Mouse (Mus musculus) neural tube, embryonic 12.5 days (tissue): ENCODE measurements around the gene Dgkb. TPM values are rescaled to one million over a fixed set of nuclear protein-coding genes. Genes with fewer than 3 reads are reported as not detected.

Experiments
- ATAC-seq: fragments of 200-750 bp; cut with Nextera tagmentation; 2 replicates; pipeline ENCODE4 v1.8.0; 2017; ENCODE audit warnings: low read depth, mild to moderate bottlenecking, moderate TSS enrichment, moderate library complexity; ENCODE audit not compliant: low FRiP score
- H3K27ac ChIP-seq: fragments of 300-500 bp; sonication (generic); 2 replicates; pipeline ENCODE4 v1.5.1; 2016
- H3K27me3 ChIP-seq: fragments of 300-500 bp; sonication (generic); replicated peaks from 2 replicates; pipeline ENCODE4 v1.6.1; 2016; ENCODE audit warnings: mild to moderate bottlenecking
- H3K36me3 ChIP-seq: fragments of 300-500 bp; sonication (generic); 2 replicates; pipeline ENCODE4 v1.6.1; 2016; ENCODE audit warnings: mild to moderate bottlenecking
- H3K4me1 ChIP-seq: fragments of 300-500 bp; sonication (generic); 2 replicates; pipeline ENCODE4 v1.6.1; 2016
- H3K4me2 ChIP-seq: fragments of 300-500 bp; sonication (generic); replicated peaks from 2 replicates; pipeline ENCODE4 v1.6.1; 2016; ENCODE audit warnings: mild to moderate bottlenecking
- H3K4me3 ChIP-seq: fragments of 300-500 bp; sonication (generic); 2 replicates; pipeline ENCODE4 v1.5.1; 2016
- H3K9ac ChIP-seq: fragments of 300-500 bp; sonication (generic); 2 replicates; pipeline ENCODE4 v1.6.1; 2016; ENCODE audit warnings: mild to moderate bottlenecking
- H3K9me3 ChIP-seq: fragments of 300-500 bp; sonication (generic); 2 replicates; pipeline ENCODE4 v1.6.1; 2016; ENCODE audit warnings: mild to moderate bottlenecking
- WGBS: fragments of 180-500 bp; shearing (Covaris S2); methylation state at CpG from one replicate; pipeline ENCODE4 v1.1.7; 2016; 5-methylcytosine and 5-hydroxymethylcytosine counted together
- polyA plus RNA-seq: library from polyadenylated mRNA; unstranded; fragments of >200 nt; fragmentation: Nextera tagmentation; extraction: Ambion mirVana; gene quantifications from 2 replicates; pipeline ENCODE4 v1.2.1, GENCODE M21; 2016

The Dgkb gene
- polyA plus RNA-seq, 1 experiment from 2014 or later, result 2.5 TPM

DNA sequence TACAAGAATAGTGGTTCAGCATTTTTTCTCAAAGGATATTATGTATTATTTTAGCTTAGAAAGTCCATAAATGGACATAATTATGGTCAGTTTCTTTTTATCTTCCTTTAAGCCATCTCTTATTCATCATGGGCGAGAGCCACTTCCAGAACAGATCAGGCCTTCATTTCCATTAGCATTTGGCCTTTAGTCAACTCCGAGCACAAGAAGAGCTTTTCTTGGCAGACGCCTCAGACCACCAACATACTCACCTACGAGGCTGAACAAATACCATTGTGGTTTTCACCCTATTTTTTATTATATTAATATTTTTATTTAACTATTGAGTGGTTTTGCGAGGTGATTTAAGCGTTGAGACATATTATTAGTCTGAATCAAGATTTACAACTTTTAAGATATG, 759.6 kb downstream of the Dgkb start:
- Histone ChIP-seq H3K27me3 (no peaks in the 10 kb centered on the region), H3K9me3 (no peaks in the 10 kb centered on the region), H3K9ac (no peak overlapping the region), H3K36me3 (no peaks in the 10 kb centered on the region), H3K4me2 (no peak overlapping the region), H3K4me3 (no peak overlapping the region), H3K27ac (no peak overlapping the region), H3K4me1 (no peaks in the 10 kb centered on the region)
- 84% methylated on average over 6 of the region's 6 CpGs for WGBS
- no peak for ATAC-seq

- H3K9ac ChIP-seq, result no peak overlapping the region
- 60% methylated on average over 5 of the region's 5 CpGs for WGBS
- ATAC-seq, result no peak
- H3K4me1 ChIP-seq, result no peaks in the 10 kb centered on the region
- H3K36me3 ChIP-seq, result no peaks in the 10 kb centered on the region
- H3K27ac ChIP-seq, result no peak overlapping the region
- no peak overlapping the region for H3K4me2 ChIP-seq
- H3K9me3 ChIP-seq, result no peaks in the 10 kb centered on the region
- H3K4me3 ChIP-seq, result no peak overlapping the region
- no peaks in the 10 kb centered on the region for H3K27me3 ChIP-seq
These were observed 761.8 kb downstream of the Dgkb start for GRCm38 (mm10) chr12:38579191-38579817.

GRCm38 (mm10) chr12:38586368-38586865, 768.9 kb downstream of the Dgkb start:
- Histone ChIP-seq H3K9ac (no peak overlapping the region), H3K27me3 (no peaks in the 10 kb centered on the region), H3K4me1 (no peaks in the 10 kb centered on the region), H3K4me3 (no peak overlapping the region), H3K9me3 (no peaks in the 10 kb centered on the region), H3K4me2 (no peak overlapping the region), H3K36me3 (no peaks in the 10 kb centered on the region), H3K27ac (no peak overlapping the region)
- ATAC-seq, result no peak
- 82% methylated on average over 4 of the region's 4 CpGs for WGBS

DNA sequence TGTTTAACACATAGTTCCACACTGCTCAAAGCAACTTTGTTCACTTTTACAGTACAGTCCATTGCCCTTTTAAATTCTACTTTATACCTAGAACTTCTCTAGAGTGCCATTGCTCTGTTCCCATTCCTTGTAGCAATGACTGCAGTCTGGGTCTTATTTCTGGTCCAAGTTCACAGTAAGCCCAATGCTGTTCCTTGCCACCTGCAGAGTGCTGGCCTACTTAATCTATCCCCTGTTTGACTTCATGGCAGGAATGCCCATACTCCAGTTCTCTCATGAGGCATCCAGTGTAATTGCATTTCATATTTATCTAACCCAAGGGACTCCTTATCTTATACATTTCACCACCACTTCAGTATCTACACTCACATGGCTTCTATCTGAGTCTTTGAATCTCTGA, 772.4 kb downstream of the Dgkb start:
- Histone ChIP-seq H3K4me1 (no peaks in the 10 kb centered on the region), H3K9ac (no peak overlapping the region), H3K27me3 (no peaks in the 10 kb centered on the region), H3K27ac (no peak overlapping the region), H3K4me2 (no peak overlapping the region), H3K9me3 (no peaks in the 10 kb centered on the region), H3K4me3 (no peak overlapping the region), H3K36me3 (no peaks in the 10 kb centered on the region)
- no peak for ATAC-seq

DNA sequence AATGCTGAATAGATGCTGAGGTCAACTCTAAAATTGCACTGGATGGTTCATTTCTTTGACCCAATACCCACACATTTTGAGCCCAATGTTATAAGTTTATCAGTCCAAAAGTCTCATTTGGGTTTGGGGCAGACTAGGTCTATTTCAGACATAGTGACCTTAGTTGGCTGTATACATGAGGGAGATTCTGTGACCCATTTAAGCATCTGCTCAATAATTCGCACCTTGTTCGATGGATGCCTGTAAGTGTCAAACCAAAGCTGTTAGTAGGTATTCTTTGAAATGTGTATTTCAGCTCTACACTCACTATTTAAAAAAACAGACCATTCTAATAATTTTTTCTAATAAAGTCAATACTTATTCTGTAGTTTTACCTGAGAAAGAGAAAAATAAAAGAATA, 776.1 kb downstream of the Dgkb start:
- H3K27ac ChIP-seq, result no peak overlapping the region
- WGBS, result 96% methylated on average over 2 of the region's 2 CpGs
- H3K9ac ChIP-seq, result no peak overlapping the region
- no peak overlapping the region for H3K4me2 ChIP-seq
- no peaks in the 10 kb centered on the region for H3K27me3 ChIP-seq
- H3K36me3 ChIP-seq, result no peaks in the 10 kb centered on the region
- ATAC-seq, result no peak
- H3K4me1 ChIP-seq, result peaks cover 11% of the 10 kb centered on the region; the same call in 1 of the 2 replicates
- no peaks in the 10 kb centered on the region for H3K9me3 ChIP-seq
- no peak overlapping the region for H3K4me3 ChIP-seq

DNA sequence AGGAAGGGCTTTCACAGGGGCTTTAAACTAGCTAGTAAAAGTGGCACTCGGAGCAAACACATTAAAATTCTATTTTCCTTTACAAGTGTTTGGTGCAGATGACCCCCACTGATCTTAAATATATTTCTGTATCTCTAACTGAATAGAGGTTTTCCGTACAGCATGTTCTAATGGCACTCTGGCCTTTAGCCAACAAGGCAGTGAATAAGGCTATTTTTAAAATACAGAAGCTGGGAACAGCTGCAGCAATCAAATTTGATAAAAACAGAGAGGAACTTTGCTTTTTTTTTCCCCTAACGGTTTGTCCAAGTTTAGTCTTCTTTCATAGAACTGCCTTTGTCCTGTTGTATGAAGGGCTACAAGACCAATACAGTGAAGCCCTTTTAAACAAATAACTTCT, 776.5 kb downstream of the Dgkb start:
- Histone ChIP-seq H3K4me2 (no peak overlapping the region), H3K27ac (no peak overlapping the region), H3K9ac (no peak overlapping the region), H3K4me3 (no peak overlapping the region), H3K9me3 (no peaks in the 10 kb centered on the region), H3K27me3 (no peaks in the 10 kb centered on the region), H3K36me3 (no peaks in the 10 kb centered on the region), H3K4me1 (peaks cover 11% of the 10 kb centered on the region; the same call in 1 of the 2 replicates)
- WGBS, result 36% methylated on average over 3 of the region's 3 CpGs
- no peak for ATAC-seq

DNA sequence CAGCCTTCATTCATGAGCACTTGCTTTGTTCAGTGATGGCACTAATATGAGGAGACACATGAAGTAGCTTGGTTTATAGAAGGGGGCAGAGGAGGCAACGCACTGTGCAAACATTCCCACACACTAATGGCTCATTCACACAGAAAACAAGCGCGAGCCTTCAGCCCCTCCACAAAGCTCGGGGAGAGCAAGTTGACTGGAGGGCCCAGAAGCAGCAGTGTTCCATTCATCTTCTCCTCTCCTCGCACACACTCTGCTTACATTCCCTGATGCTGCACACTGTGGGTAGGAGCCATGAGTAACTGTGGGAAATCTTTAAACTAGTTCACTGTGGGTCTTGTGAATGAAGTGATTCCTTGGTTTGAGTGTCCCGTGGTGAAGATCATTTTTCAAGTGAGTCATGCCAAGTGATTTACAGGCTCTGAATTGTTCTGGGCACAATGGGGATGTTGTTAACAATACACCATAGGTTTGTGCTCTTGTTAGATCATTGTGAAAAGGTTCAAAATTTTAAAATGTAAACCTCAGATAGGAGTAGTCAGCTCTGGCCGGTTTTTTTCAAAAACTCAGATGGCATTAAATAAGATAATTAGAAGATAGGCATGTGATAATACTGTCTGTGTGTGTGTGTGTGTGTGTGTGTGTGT, 779.0 kb downstream of the Dgkb start:
- Histone ChIP-seq H3K36me3 (no peaks in the 10 kb centered on the region), H3K4me2 (0 out of 2 replicates have a peak overlapping the region, but pooled peaks have one; percentile 12), H3K4me3 (no peak overlapping the region), H3K4me1 (peaks cover 11% of the 10 kb centered on the region; the same call in 1 of the 2 replicates), H3K27me3 (no peaks in the 10 kb centered on the region), H3K9ac (no peak overlapping the region), H3K9me3 (no peaks in the 10 kb centered on the region), H3K27ac (no peak overlapping the region)
- 10% methylated on average over 7 of the region's 7 CpGs for WGBS
- ATAC-seq, result peak; percentile 92

GRCm38 (mm10) chr12:38598096-38598495, 780.6 kb downstream of the Dgkb start:
- 17% methylated on average over 2 of the region's 2 CpGs for WGBS
- H3K36me3 ChIP-seq, result no peaks in the 10 kb centered on the region

DNA sequence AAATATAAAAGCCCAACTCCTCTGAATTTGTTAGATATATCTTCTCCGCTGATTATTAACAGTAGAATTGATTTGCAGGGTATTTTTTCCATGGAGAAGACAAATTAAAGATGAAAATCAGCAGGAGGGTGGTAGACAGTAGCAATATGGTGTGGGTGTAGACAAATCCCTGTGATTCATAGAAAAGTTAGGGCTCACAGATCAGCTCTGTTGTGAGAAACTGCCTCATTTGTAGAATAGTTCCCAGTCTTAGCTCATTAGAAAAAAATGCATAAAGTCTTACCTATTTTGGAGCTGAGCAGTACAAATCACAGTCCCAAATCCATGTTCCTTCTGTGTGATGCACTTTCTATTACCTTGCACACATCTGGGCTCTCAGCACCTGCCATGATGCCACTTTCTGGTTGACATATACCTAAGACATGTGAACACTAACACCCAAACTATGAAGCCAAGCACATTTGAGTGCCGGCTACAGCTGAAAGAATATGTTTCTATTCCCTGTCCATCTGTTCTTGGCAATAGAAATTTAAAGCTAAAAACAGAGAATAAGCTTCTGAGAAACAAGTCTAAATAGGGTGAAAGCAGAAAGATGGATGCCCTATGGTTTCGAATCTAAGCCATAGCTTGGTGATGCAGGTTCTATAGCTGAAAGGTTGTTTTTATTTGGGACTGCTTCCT, 782.8 kb downstream of the Dgkb start:
- H3K36me3 ChIP-seq, result no peaks in the 10 kb centered on the region
- WGBS, result 92% methylated on average over 3 of the region's 3 CpGs
- H3K4me1 ChIP-seq, result peaks cover 11% of the 10 kb centered on the region; the same call in 1 of the 2 replicates
- no peak for ATAC-seq
- H3K27ac ChIP-seq, result no peak overlapping the region
- no peaks in the 10 kb centered on the region for H3K9me3 ChIP-seq
- H3K4me2 ChIP-seq, result no peak overlapping the region
- H3K4me3 ChIP-seq, result no peak overlapping the region
- H3K27me3 ChIP-seq, result no peaks in the 10 kb centered on the region
- H3K9ac ChIP-seq, result no peak overlapping the region

More at GRCm38 (mm10) chr12:38598096-38598495, 780.6 kb downstream of the Dgkb start:
- Histone ChIP-seq H3K27ac (no peak overlapping the region), H3K9me3 (no peaks in the 10 kb centered on the region), H3K4me3 (no peak overlapping the region), H3K4me1 (peaks cover 11% of the 10 kb centered on the region; the same call in 1 of the 2 replicates), H3K9ac (no peak overlapping the region), H3K27me3 (no peaks in the 10 kb centered on the region), H3K4me2 (no peak overlapping the region)
- ATAC-seq, result peak; percentile 68

GRCm38 (mm10) chr12:38608104-38608503, 790.6 kb downstream of the Dgkb start:
- no peak overlapping the region for H3K4me3 ChIP-seq
- H3K9me3 ChIP-seq, result no peaks in the 10 kb centered on the region
- no peaks in the 10 kb centered on the region for H3K27me3 ChIP-seq
- no peak overlapping the region for H3K27ac ChIP-seq
- no peak overlapping the region for H3K4me2 ChIP-seq
- no peaks in the 10 kb centered on the region for H3K36me3 ChIP-seq
- no peak overlapping the region for H3K9ac ChIP-seq
- WGBS, result 67% methylated on average over 1 of the region's 1 CpGs
- no peak for ATAC-seq
- no peaks in the 10 kb centered on the region for H3K4me1 ChIP-seq

- no peak overlapping the region for H3K4me2 ChIP-seq
- H3K27me3 ChIP-seq, result no peaks in the 10 kb centered on the region
- H3K4me1 ChIP-seq, result no peaks in the 10 kb centered on the region
- H3K27ac ChIP-seq, result no peak overlapping the region
- ATAC-seq, result no peak
- no peaks in the 10 kb centered on the region for H3K9me3 ChIP-seq
- no peak overlapping the region for H3K4me3 ChIP-seq
- WGBS, result 60% methylated on average over 3 of the region's 3 CpGs
- no peak overlapping the region for H3K9ac ChIP-seq
- no peaks in the 10 kb centered on the region for H3K36me3 ChIP-seq
These were observed 850.7 kb downstream of the Dgkb start for GRCm38 (mm10) chr12:38668265-38668664.
